Mouse (Mus musculus) hindbrain, embryonic 16.5 days (tissue): ENCODE data around the gene Pald1. TPM values are rescaled to one million over a fixed set of nuclear protein-coding genes. Genes with fewer than 3 reads are reported as not detected.
A peak's percentile ranks its signal among the peaks of the same experiment; 100 is the strongest.

Source experiments
- ATAC-seq: fragments of 200-750 bp; cut with Nextera tagmentation; 2 replicates; pipeline ENCODE4 v1.8.0; 2017; ENCODE audit warnings: moderate TSS enrichment, moderate library complexity
- H3K27ac ChIP-seq: fragments of 300-500 bp; sonication (generic); 2 replicates; pipeline ENCODE4 v1.5.1; 2014; ENCODE audit warnings: low read depth, mild to moderate bottlenecking, control low read depth, low read length, moderate library complexity
- H3K27me3 ChIP-seq: fragments of 300-500 bp; sonication (generic); replicated peaks from 2 replicates; pipeline ENCODE4 v1.6.1; 2014; ENCODE audit warnings: low read length; ENCODE audit not compliant: control insufficient read depth, insufficient read depth
- H3K36me3 ChIP-seq: fragments of 300-500 bp; sonication (generic); 2 replicates; pipeline ENCODE4 v1.6.1; 2014; ENCODE audit warnings: mild to moderate bottlenecking, low read length, moderate library complexity, mixed read lengths; ENCODE audit not compliant: control insufficient read depth, insufficient read depth
- H3K4me1 ChIP-seq: fragments of 300-500 bp; sonication (generic); 2 replicates; pipeline ENCODE4 v1.6.1; 2014; ENCODE audit warnings: low read depth, low read length; ENCODE audit not compliant: control insufficient read depth, insufficient read depth
- H3K4me2 ChIP-seq: fragments of 300-500 bp; sonication (generic); 2 replicates; pipeline ENCODE4 v1.6.1; 2014; ENCODE audit warnings: mild to moderate bottlenecking, low read length, control low read depth, moderate library complexity
- H3K4me3 ChIP-seq: fragments of 300-500 bp; sonication (generic); 2 replicates; pipeline ENCODE4 v1.5.1; 2014; ENCODE audit warnings: mild to moderate bottlenecking, low read length, control low read depth, moderate library complexity
- H3K9ac ChIP-seq: fragments of 300-500 bp; sonication (generic); 2 replicates; pipeline ENCODE4 v1.6.1; 2014; ENCODE audit warnings: low read depth, mild to moderate bottlenecking, control low read depth, low read length, moderate library complexity
- H3K9me3 ChIP-seq: fragments of 300-500 bp; sonication (generic); 2 replicates; pipeline ENCODE4 v1.6.1; 2014; ENCODE audit warnings: mild to moderate bottlenecking, low read length, moderate library complexity; ENCODE audit not compliant: control insufficient read depth
- WGBS: fragments of 180-500 bp; shearing (Covaris S2); extraction: QIAGEN DNeasy Blood & Tissue Kit; methylation state at CpG from one replicate; pipeline ENCODE4 v1.1.7; 2014; 5-methylcytosine and 5-hydroxymethylcytosine counted together
- polyA plus RNA-seq: library from polyadenylated mRNA; unstranded; fragments of >200 nt; fragmentation: Nextera tagmentation; extraction: Ambion mirVana; gene quantifications from 2 replicates; pipeline ENCODE4 v1.2.1, GENCODE M21; 2015

Gene Pald1
- polyA plus RNA-seq, 1 experiment from 2014 or later = 26.9 TPM

DNA sequence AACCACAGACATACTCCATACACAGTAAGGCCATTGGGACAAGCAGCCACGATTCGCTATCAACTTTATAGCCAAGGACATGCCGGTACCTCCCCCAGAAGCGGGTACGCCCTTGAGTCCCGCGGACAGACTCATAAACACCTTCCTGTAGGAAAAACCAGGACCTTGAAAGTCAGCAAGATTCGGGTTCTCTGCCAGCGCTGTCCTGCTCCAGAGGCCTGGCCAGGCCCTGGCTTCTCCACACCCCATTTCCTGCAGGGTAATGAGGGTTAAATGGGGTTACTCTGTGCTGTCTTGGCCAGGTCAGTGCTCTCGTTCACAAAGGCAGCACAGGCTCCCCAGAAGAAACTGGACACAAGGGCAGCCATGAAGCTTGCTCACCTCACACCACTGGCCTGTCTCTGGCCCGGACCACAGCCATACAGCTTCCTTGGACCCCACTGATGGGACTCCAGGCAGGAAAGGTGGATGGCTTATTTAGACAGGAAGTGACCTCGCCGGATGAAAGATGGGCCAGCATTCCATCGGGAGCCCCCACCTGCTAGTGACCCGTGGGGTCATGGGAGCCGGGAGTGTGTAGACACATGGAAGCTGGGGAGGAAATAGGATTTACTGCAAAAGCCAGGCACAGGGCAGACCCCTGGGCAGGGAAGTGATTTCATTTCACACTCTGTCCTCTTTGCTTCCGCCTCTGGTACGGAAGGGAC lies 12.9 kb downstream of the Pald1 start:
- no peak overlapping the region for H3K4me3 ChIP-seq
- no peaks in the 10 kb centered on the region for H3K27me3 ChIP-seq
- no peak for ATAC-seq
- WGBS = 69% methylated on average over 18 of the region's 18 CpGs
- H3K27ac ChIP-seq = peak overlapping the region; percentile 42; the same call in 1 of the 2 replicates
- H3K4me2 ChIP-seq = no peak overlapping the region
- no peak overlapping the region for H3K9ac ChIP-seq
- peaks cover 19% of the 10 kb centered on the region for H3K4me1 ChIP-seq
- no peaks in the 10 kb centered on the region for H3K9me3 ChIP-seq
- H3K36me3 ChIP-seq = no peaks in the 10 kb centered on the region

DNA sequence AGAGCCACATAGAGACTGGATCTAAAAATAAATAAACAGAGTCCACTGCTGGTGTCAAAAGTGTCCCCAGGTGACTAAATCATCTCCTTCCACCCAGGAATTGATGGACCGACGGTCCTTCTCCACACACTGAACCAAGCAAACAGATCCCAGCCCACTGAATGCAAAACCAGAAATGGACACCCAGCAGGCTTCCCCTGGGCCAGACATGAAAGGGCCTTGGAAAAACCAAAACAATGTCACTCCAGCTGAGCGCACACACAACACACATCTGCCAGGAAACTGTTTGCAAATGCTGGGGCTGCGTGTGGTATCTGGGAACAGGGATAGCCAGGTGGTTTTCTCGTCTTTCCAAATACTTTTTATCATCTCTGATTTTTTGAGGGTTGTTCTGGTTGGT lies 13.6 kb downstream of the Pald1 start:
- Histone ChIP-seq H3K4me1 (peaks cover 17% of the 10 kb centered on the region), H3K4me2 (no peak overlapping the region), H3K9ac (no peak overlapping the region), H3K4me3 (no peak overlapping the region), H3K27me3 (no peaks in the 10 kb centered on the region), H3K27ac (no peak overlapping the region), H3K36me3 (no peaks in the 10 kb centered on the region), H3K9me3 (no peaks in the 10 kb centered on the region)
- no peak for ATAC-seq
- WGBS = 56% methylated on average over 5 of the region's 5 CpGs

DNA sequence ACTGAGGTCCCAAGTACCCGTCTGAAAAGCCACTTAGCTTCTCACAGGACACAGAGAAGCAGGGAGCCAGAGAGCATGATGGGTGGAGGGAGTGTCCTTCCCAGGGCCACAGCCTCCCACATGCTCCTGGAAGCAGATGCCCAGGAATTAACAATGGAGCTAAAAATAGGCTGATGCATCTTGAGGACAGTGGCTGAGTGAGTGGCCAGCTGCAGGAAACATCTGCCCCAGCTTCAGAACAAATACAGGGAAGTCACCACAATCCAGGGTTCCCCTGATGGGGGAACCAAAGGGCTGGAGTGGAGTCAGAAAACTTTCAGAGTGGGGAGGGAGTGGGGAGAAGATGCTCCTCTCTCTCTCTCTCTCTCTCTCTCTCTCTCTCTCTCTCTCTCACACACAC lies 17.4 kb downstream of the Pald1 start:
- 50% methylated on average over 1 of the region's 1 CpGs for WGBS
- Histone ChIP-seq H3K4me3 (no peak overlapping the region), H3K36me3 (no peaks in the 10 kb centered on the region), H3K4me1 (peaks cover 2% of the 10 kb centered on the region), H3K27ac (no peak overlapping the region), H3K4me2 (no peak overlapping the region), H3K27me3 (no peaks in the 10 kb centered on the region), H3K9me3 (no peaks in the 10 kb centered on the region), H3K9ac (no peak overlapping the region)
- ATAC-seq = no peak

DNA sequence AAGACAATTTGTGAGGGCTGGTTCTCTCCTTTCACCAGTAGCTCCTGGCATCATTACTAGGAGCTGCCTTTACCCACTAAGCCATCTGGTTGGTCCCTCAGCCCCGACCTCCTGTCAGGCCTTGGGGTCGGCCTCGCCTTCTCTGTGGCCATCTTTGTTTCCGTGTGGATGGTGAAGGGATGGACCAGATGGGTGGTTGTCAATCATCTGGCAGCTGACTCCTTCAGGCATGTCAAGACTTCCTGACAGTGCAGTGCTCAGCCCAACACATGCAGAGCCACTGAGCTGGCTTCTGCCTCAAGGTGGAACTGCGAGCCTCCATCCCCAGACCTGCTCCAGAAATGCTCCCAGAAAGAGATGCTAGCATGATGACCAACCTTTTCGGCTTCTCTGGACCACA lies 18.9 kb downstream of the Pald1 start:
- 94% methylated on average over 6 of the region's 6 CpGs for WGBS
- Histone ChIP-seq H3K9me3 (no peaks in the 10 kb centered on the region; the same call in 1 of the 2 replicates), H3K4me3 (no peak overlapping the region), H3K9ac (no peak overlapping the region), H3K27ac (no peak overlapping the region), H3K4me2 (no peak overlapping the region), H3K4me1 (peaks cover 2% of the 10 kb centered on the region), H3K27me3 (no peaks in the 10 kb centered on the region), H3K36me3 (no peaks in the 10 kb centered on the region)
- ATAC-seq = no peak

DNA sequence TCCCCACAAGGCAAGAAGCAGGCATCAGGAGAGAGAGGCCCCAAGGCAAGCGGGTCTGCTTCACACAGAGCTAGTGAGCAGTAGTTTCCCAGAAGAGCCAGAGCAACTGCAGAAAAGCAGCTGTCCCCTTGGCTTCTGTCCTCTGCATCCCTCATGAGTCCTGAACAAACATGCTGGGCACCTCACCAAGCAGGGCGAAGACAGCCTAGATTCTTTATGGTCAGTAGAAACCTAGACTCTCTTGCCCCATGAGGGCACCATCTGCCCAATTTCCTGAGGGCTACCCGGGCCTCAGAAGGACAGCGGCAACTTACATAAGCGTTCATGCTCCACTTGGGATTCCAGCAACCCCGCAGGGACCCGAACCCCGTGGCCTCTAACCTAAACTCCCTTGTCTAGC lies 20.3 kb downstream of the Pald1 start:
- 79% methylated on average over 8 of the region's 8 CpGs for WGBS
- H3K4me1 ChIP-seq = peaks cover 2% of the 10 kb centered on the region
- no peaks in the 10 kb centered on the region for H3K27me3 ChIP-seq
- no peak overlapping the region for H3K4me3 ChIP-seq
- no peak overlapping the region for H3K27ac ChIP-seq
- H3K9me3 ChIP-seq = no peaks in the 10 kb centered on the region; the same call in 1 of the 2 replicates
- no peaks in the 10 kb centered on the region for H3K36me3 ChIP-seq
- no peak overlapping the region for H3K4me2 ChIP-seq
- ATAC-seq = no peak
- no peak overlapping the region for H3K9ac ChIP-seq

DNA sequence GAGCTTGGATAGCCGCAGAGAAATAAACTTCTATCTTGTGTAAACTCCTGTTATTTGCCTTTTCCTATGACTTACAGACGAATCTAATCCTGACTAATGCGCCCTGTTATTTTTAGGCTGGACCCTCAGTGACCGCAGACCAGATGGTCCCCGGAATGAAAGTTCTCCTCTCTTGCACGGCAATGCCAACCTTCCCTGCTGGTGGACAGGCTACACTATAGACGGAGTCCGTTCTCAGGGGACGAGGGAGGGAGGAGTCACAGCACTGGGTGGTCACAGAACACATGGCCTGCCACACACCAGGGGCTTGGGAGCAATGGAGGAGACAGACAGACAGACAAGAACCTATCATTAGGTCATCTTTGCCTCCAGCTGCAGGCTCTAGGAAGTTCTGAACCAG lies 20.8 kb downstream of the Pald1 start:
- Histone ChIP-seq H3K27ac (no peak overlapping the region; the same call in 1 of the 2 replicates), H3K9me3 (no peaks in the 10 kb centered on the region; the same call in 1 of the 2 replicates), H3K27me3 (no peaks in the 10 kb centered on the region), H3K9ac (no peak overlapping the region), H3K4me3 (no peak overlapping the region), H3K4me1 (peaks cover 2% of the 10 kb centered on the region), H3K4me2 (no peak overlapping the region), H3K36me3 (no peaks in the 10 kb centered on the region)
- WGBS = 73% methylated on average over 9 of the region's 9 CpGs
- no peak for ATAC-seq

DNA sequence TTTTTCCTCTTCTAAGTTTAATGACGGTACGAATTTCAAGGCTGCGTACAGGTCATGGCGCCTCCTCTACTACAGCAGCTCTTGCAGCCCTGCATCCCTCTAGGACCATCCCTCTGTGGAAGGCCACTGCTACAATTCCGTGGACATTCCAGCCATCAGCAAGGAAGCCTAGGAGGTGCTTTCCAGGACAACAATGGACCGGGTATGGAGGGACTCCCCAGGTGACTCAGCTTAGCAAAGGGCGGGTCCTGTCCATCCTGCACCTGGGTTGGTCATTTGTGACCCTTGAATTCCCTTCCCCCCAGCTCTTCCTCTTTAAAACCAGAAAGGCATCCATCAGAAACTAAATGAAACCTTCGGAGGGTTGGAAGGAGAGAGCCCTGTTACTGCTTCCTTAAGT lies 22.7 kb downstream of the Pald1 start:
- Histone ChIP-seq H3K4me3 (no peak overlapping the region), H3K4me1 (no peaks in the 10 kb centered on the region), H3K27ac (no peak overlapping the region), H3K9ac (no peak overlapping the region), H3K27me3 (no peaks in the 10 kb centered on the region), H3K4me2 (no peak overlapping the region), H3K9me3 (no peaks in the 10 kb centered on the region; the same call in 1 of the 2 replicates), H3K36me3 (no peaks in the 10 kb centered on the region)
- no peak for ATAC-seq
- 98% methylated on average over 8 of the region's 8 CpGs for WGBS

DNA sequence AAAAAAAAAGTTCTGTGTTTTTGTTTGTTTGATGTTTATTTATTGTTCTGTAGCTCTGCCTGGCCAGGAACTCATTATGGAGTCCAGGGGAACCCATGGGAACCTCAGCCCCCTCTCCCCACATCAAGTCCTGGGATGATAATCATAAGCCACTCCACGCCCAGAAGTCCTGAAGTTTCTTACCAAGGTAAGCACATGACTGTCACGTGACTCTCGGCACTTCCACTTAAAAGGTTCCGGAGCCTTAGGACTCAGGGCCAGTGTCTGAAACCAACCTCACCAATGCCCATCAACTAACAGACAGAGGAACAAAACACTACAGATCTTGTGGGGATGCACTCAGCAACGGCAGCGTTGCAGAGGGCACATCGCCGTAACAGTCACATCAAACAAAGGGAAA lies 23.9 kb downstream of the Pald1 start:
- Histone ChIP-seq H3K27ac (no peak overlapping the region), H3K27me3 (no peaks in the 10 kb centered on the region), H3K4me3 (no peak overlapping the region), H3K9ac (no peak overlapping the region), H3K9me3 (no peaks in the 10 kb centered on the region; the same call in 1 of the 2 replicates), H3K4me1 (no peaks in the 10 kb centered on the region), H3K36me3 (no peaks in the 10 kb centered on the region), H3K4me2 (no peak overlapping the region)
- WGBS = 85% methylated on average over 8 of the region's 8 CpGs
- ATAC-seq = no peak

DNA sequence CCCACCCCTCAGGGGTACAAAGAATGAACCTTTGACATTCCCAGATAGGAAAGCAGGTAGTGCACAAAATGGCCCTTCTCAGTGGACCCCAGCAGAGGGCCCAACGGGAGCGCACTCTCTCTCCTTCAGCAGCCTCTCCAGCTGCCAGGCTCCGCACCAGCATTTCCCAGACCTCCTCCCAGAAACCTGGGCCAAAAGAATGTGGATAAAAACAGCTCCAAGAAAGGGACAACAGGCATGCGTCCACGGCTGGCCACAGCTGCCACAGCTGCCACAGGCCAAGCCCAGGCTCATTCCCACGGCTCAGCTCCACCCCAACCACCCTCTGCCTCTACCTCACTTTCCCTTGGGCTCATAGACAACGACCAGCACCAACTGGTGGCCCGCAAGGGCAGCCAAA lies 25.7 kb downstream of the Pald1 start:
- WGBS = 59% methylated on average over 8 of the region's 8 CpGs
- Histone ChIP-seq H3K36me3 (no peaks in the 10 kb centered on the region), H3K4me1 (no peaks in the 10 kb centered on the region), H3K4me2 (no peak overlapping the region), H3K27me3 (no peaks in the 10 kb centered on the region), H3K9ac (no peak overlapping the region), H3K27ac (no peak overlapping the region), H3K4me3 (no peak overlapping the region), H3K9me3 (no peaks in the 10 kb centered on the region; the same call in 1 of the 2 replicates)
- no peak for ATAC-seq
